Mouse (Mus musculus) heart, postnatal 4 days (tissue): ENCODE results near the gene Malsu1. TPM values are rescaled to one million over a fixed set of nuclear protein-coding genes. Genes with fewer than 3 reads are reported as not detected.

Source experiments
- total RNA-seq, 2 experiments: library from RNA; stranded (reverse); gene quantifications; 2 replicates each; pipeline ENCODE4 v1.2.3; 2021

Gene Malsu1
- total RNA-seq, 2 experiments from 2014 or later = 33.4 to 43.2 TPM

Other genes with a start within 250 kb of the Malsu1 start
- 10 to 100 TPM; 33.6 to 34.8 TPM for gene Tmem176a, start 232.9 kb upstream of the Malsu1 start, total RNA-seq
- 10 to 100 TPM; 90.2 to 95.6 TPM for gene Tmem176b, start 232.3 kb upstream of the Malsu1 start, total RNA-seq
- gene Aoc1, start 200.9 kb upstream of the Malsu1 start, total RNA-seq = not detected
- not detected for gene 1600015I10Rik, start 143.9 kb upstream of the Malsu1 start, total RNA-seq
- not detected for gene Doxl2, start 98.8 kb upstream of the Malsu1 start, total RNA-seq
- gene Svs1, start 86.9 kb upstream of the Malsu1 start, total RNA-seq = not detected
- under 1 TPM; 0.55 to 0.63 TPM for gene Gpnmb, start 37.2 kb upstream of the Malsu1 start, total RNA-seq
- 10 to 100 TPM; 17.2 to 18.5 TPM for gene Igf2bp3, start 141.2 kb downstream of the Malsu1 start, total RNA-seq
- gene Tra2a, start 190.2 kb downstream of the Malsu1 start, total RNA-seq = 10 to 100 TPM; 41.3 to 49.4 TPM
- 1 to 10 TPM; 4.4 to 4.9 TPM for gene Ccdc126, start 245.5 kb downstream of the Malsu1 start, total RNA-seq